Mouse (Mus musculus) thymus, adult 2 months (tissue): Measurements from ENCODE around the gene Ttc25. TPM values are rescaled to one million over a fixed set of nuclear protein-coding genes. Genes with fewer than 3 reads are reported as not detected.

Experiments used
- DNase-seq: peaks from one replicate; pipeline ENCODE4 v3.0.0; 2021
- H3K27ac ChIP-seq: fragments of 200-500 bp; 2 replicates; pipeline ENCODE4 v1.5.1; 2012; ENCODE audit warnings: low read length, control low read depth; ENCODE audit not compliant: control insufficient read depth, insufficient read depth
- H3K27me3 ChIP-seq: fragments of 200-500 bp; 2 replicates; pipeline ENCODE4 v1.6.1; 2012; ENCODE audit warnings: mild to moderate bottlenecking, low read length, moderate library complexity, mixed read lengths; ENCODE audit not compliant: control insufficient read depth, insufficient read depth
- H3K36me3 ChIP-seq: fragments of 200-500 bp; 2 replicates; pipeline ENCODE4 v1.6.1; 2012; ENCODE audit warnings: mild to moderate bottlenecking, low read length, moderate library complexity; ENCODE audit not compliant: control insufficient read depth, insufficient read depth
- H3K4me1 ChIP-seq: fragments of 200-500 bp; replicated peaks from 2 replicates; pipeline ENCODE4 v1.6.1; 2012; ENCODE audit warnings: low read length; ENCODE audit not compliant: control insufficient read depth, insufficient read depth
- H3K4me3 ChIP-seq: fragments of 200-500 bp; 2 replicates; pipeline ENCODE4 v1.5.1; 2012; ENCODE audit warnings: mild to moderate bottlenecking, low read length, control low read depth, moderate library complexity; ENCODE audit not compliant: control insufficient read depth, insufficient read depth
- CTCF ChIP-seq: fragments of 200-500 bp; IDR thresholded peaks from 2 replicates; pipeline ENCODE4 v1.5.1; 2012; ENCODE audit warnings: mild to moderate bottlenecking, control low read depth, low read length, moderate library complexity, borderline replicate concordance; ENCODE audit not compliant: control insufficient read depth, poor library complexity, insufficient read depth; ENCODE audit errors: extremely low read depth
- POLR2A ChIP-seq: fragments of 200-500 bp; IDR thresholded peaks from 2 replicates; pipeline ENCODE4 v1.6.1; 2012; ENCODE audit warnings: mild to moderate bottlenecking, low read length, control low read depth, moderate library complexity; ENCODE audit not compliant: control insufficient read depth, poor library complexity, insufficient read depth; ENCODE audit errors: extremely low read depth
- WGBS: fragments of 180-500 bp; shearing (Covaris S2); methylation state at CpG from one replicate; pipeline ENCODE4 v1.1.7; 2018; 5-methylcytosine and 5-hydroxymethylcytosine counted together
- polyA plus RNA-seq: library from polyadenylated mRNA; depleted of rRNA; stranded (reverse); fragments of >200 nt; gene quantifications from 2 replicates; pipeline ENCODE4 v1.2.3, GENCODE M21; 2012

Ttc25 gene
- polyA plus RNA-seq, 1 experiment, result 0.58 TPM

GRCm38 (mm10) chr11:100567815-100568245 is 22.4 kb downstream of the Ttc25 start:
- Histone ChIP-seq H3K27me3 (no peaks in the 10 kb centered on the region), H3K27ac (no peak overlapping the region), H3K4me3 (no peak overlapping the region), H3K36me3 (no peaks in the 10 kb centered on the region), H3K4me1 (peaks cover 16% of the 10 kb centered on the region)
- TF ChIP-seq CTCF, result no peak
- TF ChIP-seq POLR2A, result no peak
- no peak for DNase-seq
- WGBS, result 19% methylated on average over 9 of the region's 9 CpGs

GRCm38 (mm10) chr11:100568692-100569091 is 23.3 kb downstream of the Ttc25 start:
- H3K4me1 ChIP-seq, result peaks cover 18% of the 10 kb centered on the region

DNA sequence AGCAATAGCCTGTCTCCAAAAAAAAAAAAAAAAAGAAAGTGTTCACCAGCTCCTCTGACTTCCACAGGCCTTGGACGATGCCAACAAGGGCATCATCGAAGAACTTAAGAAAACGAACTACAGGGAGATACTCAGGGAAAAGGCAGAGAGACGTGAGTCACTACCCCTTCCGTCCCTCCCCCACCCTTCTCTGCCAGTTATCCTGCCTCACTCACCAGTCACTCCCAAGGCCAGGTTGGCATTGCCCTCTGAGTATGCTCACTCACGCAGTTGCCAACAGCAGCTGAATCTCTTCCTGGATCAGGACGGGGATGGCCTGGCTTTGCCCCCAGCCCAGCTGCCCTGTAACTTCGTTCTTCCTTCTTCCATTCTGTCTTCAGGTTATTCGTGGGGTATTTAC is 24.4 kb downstream of the Ttc25 start:
- H3K4me1 ChIP-seq, result peaks cover 22% of the 10 kb centered on the region
- WGBS, result 74% methylated on average over 9 of the region's 9 CpGs
- H3K4me3 ChIP-seq, result no peak overlapping the region
- no peak for TF ChIP-seq POLR2A
- TF ChIP-seq CTCF, result no peak
- no peaks in the 10 kb centered on the region for H3K36me3 ChIP-seq
- DNase-seq, result no peak
- no peaks in the 10 kb centered on the region for H3K27me3 ChIP-seq
- no peak overlapping the region for H3K27ac ChIP-seq

More at GRCm38 (mm10) chr11:100568692-100569091, 23.3 kb downstream of the Ttc25 start:
- H3K36me3 ChIP-seq, result no peaks in the 10 kb centered on the region
- TF ChIP-seq CTCF (no peak), POLR2A (no peak)
- WGBS, result 96% methylated on average over 8 of the region's 8 CpGs
- no peak overlapping the region for H3K4me3 ChIP-seq
- DNase-seq, result no peak
- no peak overlapping the region for H3K27ac ChIP-seq
- H3K27me3 ChIP-seq, result no peaks in the 10 kb centered on the region

GRCm38 (mm10) chr11:100570430-100571201 is 25.2 kb downstream of the Ttc25 start:
- no peaks in the 10 kb centered on the region for H3K36me3 ChIP-seq
- peak overlapping the region; percentile 32 for H3K4me3 ChIP-seq
- H3K27ac ChIP-seq, result no peak overlapping the region
- peaks cover 25% of the 10 kb centered on the region for H3K4me1 ChIP-seq
- TF ChIP-seq CTCF, result peak; percentile 35; the same call in 1 of the 2 replicates
- no peak for TF ChIP-seq POLR2A
- WGBS, result 11% methylated on average over 8 of the region's 8 CpGs
- no peaks in the 10 kb centered on the region for H3K27me3 ChIP-seq
- peak; percentile 76 for DNase-seq

- no peak for DNase-seq
- 14% methylated on average over 16 of the region's 16 CpGs for WGBS
- no peak overlapping the region for H3K27ac ChIP-seq
Observed at GRCm38 (mm10) chr11:100571202-100571567, 25.8 kb downstream of the Ttc25 start.

DNA sequence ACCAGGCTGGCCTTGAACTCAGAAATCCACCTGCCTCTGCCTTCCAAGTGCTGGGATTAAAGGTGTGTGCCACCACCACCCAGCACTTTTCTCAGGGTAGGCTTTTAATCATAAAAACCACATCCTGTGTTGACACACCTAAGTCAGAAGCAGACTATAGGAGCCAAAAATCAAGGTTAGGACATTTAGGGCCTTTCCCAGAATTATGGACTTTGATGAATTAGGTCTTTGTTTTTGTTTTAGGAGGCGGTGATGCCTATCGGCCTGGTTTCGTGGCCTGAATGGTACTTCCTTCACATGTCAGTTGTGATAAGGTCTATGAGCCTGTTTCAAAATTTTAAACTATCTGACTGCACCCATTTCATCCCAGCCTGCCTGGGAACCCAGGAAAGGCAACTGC is 28.8 kb downstream of the Ttc25 start:
- TF ChIP-seq POLR2A (no peak), CTCF (no peak)
- Histone ChIP-seq H3K4me1 (peaks cover 55% of the 10 kb centered on the region), H3K4me3 (peak overlapping the region; percentile 63; the same call in 1 of the 2 replicates), H3K27ac (peak overlapping the region; percentile 92), H3K36me3 (peaks cover 10% of the 10 kb centered on the region), H3K27me3 (no peaks in the 10 kb centered on the region)
- DNase-seq, result no peak
- WGBS, result 51% methylated on average over 3 of the region's 3 CpGs

More at GRCm38 (mm10) chr11:100571202-100571567, 25.8 kb downstream of the Ttc25 start:
- Histone ChIP-seq H3K36me3 (no peaks in the 10 kb centered on the region), H3K4me3 (peak overlapping the region; percentile 32), H3K27me3 (no peaks in the 10 kb centered on the region), H3K4me1 (peaks cover 30% of the 10 kb centered on the region)
- TF ChIP-seq POLR2A, result no peak
- no peak for TF ChIP-seq CTCF
